Mouse (Mus musculus): ENCODE measurements around the gene Egln2. TPM values are rescaled to one million over a fixed set of nuclear protein-coding genes. Genes with fewer than 3 reads are reported as not detected.

The Egln2 gene
- polyA plus RNA-seq, 1 experiment from 2014 or later, result 77.7 TPM

MicroRNAs within 50 kb of the gene (microRNA counts, 519-probe panel; counts per million panel counts)
- 236 counts per million, percentile 44 among the panel's probes with 10 or more counts for microRNA mmu-miR-1191

Small RNA genes within 50 kb of the gene (microRNA-seq; reads per million reads assigned to microRNA genes)
- gene Mir1191, result 3.7 reads per million, percentile 15 among the genes with 10 or more reads in this experiment
- 0.74 reads per million for gene Mir3101

Other genes starting within 250 kb of the Egln2 start
- not detected in 2 replicates for gene Cyp2a22, start 227.4 kb downstream of the Egln2 start, polyA plus RNA-seq (2015; fragmentation: Nextera tagmentation; extraction: Ambion mirVana)
- gene Cyp2a12, start 137.7 kb downstream of the Egln2 start, polyA plus RNA-seq (2015; fragmentation: Nextera tagmentation; extraction: Ambion mirVana), result not detected in 2 replicates
- 8.0 and 15.6 TPM in 2 replicates for gene Cyp2f2, start 46.9 kb downstream of the Egln2 start, polyA plus RNA-seq (2015; fragmentation: Nextera tagmentation; extraction: Ambion mirVana)
- gene Cyp2t4, start 13.1 kb downstream of the Egln2 start, polyA plus RNA-seq (2015; fragmentation: Nextera tagmentation; extraction: Ambion mirVana), result 0.25 and 0.32 TPM in 2 replicates
- gene Rab4b, start 12.1 kb upstream of the Egln2 start, polyA plus RNA-seq (2015; fragmentation: Nextera tagmentation; extraction: Ambion mirVana), result 72.2 and 74.2 TPM in 2 replicates
- gene Gm21983, start 14.3 kb upstream of the Egln2 start, polyA plus RNA-seq (2015; fragmentation: Nextera tagmentation; extraction: Ambion mirVana), result 2.2 and 5.2 TPM in 2 replicates
- gene Mia, start 14.4 kb upstream of the Egln2 start, polyA plus RNA-seq (2015; fragmentation: Nextera tagmentation; extraction: Ambion mirVana), result 60.5 and 96.6 TPM in 2 replicates
- gene BC024978, start 29.0 kb upstream of the Egln2 start, polyA plus RNA-seq (2015; fragmentation: Nextera tagmentation; extraction: Ambion mirVana), result 4.1 and 4.5 TPM in 2 replicates
- 292 and 298 TPM in 2 replicates for gene Snrpa, start 29.5 kb upstream of the Egln2 start, polyA plus RNA-seq (2015; fragmentation: Nextera tagmentation; extraction: Ambion mirVana)
- gene Itpkc, start 61.9 kb upstream of the Egln2 start, polyA plus RNA-seq (2015; fragmentation: Nextera tagmentation; extraction: Ambion mirVana), result 5.7 and 8.3 TPM in 2 replicates
- 19.0 and 20.5 TPM in 2 replicates for gene Coq8b, start 66.2 kb upstream of the Egln2 start, polyA plus RNA-seq (2015; fragmentation: Nextera tagmentation; extraction: Ambion mirVana)
- gene Numbl, start 91.6 kb upstream of the Egln2 start, polyA plus RNA-seq (2015; fragmentation: Nextera tagmentation; extraction: Ambion mirVana), result 33.8 and 35.7 TPM in 2 replicates
- gene Ltbp4, start 170.9 kb upstream of the Egln2 start, polyA plus RNA-seq (2015; fragmentation: Nextera tagmentation; extraction: Ambion mirVana), result 32.0 and 40.3 TPM in 2 replicates
- gene Shkbp1, start 189.2 kb upstream of the Egln2 start, polyA plus RNA-seq (2015; fragmentation: Nextera tagmentation; extraction: Ambion mirVana), result 61.5 and 70.6 TPM in 2 replicates
- gene Gm20479, start 190.6 kb upstream of the Egln2 start, polyA plus RNA-seq (2015; fragmentation: Nextera tagmentation; extraction: Ambion mirVana), result not detected in 2 replicates